Mouse (Mus musculus) frontal cortex, postnatal 14 days (tissue): Measurements from ENCODE around the gene Pdxdc1.
"Not testable (repeated sequence)": the region's sequence is repeated elsewhere in the genome, so short reads cannot be mapped to it uniquely, and the experiment has no call there.

ENCODE experiments used
- DNase-seq, 2 experiments: peaks; one replicate each; pipeline ENCODE4 v3.0.0; 2022; ENCODE audit warnings: low spot score in 2 of 2

Gene Pdxdc1

DNA sequence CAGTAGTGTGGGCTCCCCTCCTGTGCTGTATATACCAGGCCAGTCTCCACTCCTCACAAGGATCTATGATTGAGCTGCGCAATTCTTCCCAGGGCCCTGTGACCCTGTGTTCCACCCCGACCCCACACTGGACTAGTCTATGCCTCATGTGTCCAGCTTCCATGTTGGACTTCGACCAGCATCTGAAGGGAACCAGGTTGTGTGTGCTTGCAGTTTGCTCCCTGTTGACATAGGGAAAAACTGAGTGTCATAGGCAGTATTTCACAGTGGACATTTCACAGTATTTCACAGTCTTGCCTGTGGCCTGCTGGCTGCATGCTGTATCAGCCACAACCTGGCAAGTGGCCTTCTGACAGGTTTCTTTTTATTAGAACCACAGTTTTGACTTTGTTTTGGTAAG, 89.7 kb downstream of the Pdxdc1 start:
- DNase-seq: no peak

- DNase-seq: no peak
Observed at GRCm38 (mm10) chr16:13812152-13812551, 90.8 kb downstream of the Pdxdc1 start.

DNA sequence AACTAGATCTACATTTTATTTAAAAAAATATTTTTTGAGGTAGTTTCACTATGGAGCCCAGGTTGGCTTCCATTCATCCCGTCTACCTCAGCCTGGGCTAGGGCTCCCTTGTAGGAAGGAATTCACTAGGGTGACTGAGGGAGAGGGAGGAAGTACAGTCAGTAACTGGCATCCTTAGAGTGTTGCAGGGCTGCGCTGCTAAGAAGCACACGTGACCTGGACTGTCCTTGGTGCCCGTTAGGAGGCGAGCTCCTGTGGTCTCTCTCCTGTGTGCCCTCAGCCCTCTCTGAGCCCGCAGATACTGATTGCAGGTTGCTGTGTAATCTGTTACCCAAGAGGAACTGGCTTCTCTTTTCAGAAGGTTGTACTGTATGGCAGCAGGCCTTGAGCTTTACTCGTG, 94.5 kb downstream of the Pdxdc1 start:
- DNase-seq: no peak

DNA sequence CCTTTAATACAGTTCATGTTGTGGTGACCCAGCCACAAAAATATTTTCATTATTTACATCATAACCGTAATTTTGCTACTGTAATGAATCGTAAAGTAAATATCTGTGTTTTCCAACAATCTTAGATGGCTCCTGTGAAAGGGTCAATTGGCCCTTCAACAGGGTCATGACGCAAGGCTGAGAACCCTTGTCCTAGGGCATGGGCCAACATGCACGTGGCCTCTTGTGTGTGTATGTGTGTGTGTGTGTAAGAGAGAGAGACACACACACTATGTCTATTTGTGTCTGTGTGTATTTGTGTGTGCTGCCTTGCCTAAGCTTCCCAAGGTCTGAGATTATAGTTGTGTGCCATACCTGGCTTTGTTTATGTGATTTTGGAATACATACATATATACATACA, 95.3 kb downstream of the Pdxdc1 start:
- DNase-seq: no peak

DNA sequence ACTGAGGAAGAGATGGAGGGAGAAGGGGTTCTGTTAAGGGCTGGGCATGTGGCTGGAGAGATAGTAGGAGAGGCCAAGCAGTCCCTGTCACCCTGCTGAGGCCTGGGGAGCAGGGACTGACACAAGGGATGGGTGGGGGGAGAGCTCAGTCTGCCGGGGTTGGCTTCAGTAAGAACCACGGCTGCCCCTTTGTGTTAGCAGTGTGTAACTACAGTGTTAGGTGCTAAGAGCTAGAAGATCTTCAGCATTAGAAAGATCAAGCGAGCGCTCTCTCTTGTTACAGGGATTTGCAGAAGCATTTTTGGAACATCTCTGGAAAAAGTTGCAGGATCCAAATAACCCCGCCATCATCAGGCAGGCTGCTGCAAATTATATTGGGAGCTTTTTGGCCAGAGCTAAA, 98.3 kb downstream of the Pdxdc1 start:
- no peak for DNase-seq

DNA sequence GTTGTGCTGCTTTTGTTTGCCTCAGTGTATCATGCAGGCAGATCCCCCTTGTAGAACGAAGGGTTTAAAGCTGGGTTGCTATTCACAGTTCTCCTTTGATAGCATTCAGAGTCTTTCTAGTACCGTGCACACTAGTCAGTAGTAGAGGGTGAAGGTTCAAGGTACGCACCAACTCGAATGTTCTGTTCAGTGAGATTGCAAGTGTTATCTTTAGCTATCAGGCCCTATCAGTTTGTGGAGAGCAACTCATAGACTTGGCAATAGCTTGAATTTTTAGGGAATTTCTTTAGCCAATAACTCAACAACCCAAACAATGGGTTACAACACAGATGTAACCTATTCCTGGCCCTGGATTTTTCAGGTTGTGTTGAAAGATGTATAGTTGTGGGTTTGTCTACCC, 101.7 kb downstream of the Pdxdc1 start:
- DNase-seq: no peak

DNA sequence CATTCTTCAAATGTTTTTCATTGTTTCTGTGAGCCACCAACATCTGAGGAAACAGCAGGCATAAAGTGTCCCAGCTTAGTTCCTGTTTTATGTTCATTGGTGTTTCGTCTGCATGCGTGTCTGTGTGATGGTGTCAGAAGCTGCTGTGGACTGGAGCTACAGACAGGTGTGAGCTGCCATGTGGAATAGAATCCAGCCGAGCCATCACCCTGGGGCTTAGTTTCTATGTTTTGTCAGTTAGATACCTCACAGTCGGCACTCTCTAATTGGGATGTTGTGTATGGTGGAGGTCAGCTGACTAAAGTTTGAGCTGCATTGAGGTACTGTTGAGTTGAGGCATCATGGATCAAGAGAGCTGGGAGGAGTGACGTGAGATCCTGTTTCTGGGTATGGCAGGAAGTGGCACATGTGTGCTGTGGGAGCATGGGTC, 106.2 kb downstream of the Pdxdc1 start:
- no peak for DNase-seq

GRCm38 (mm10) chr16:13793441-13793840, 109.5 kb downstream of the Pdxdc1 start:
- not testable (repeated sequence) for DNase-seq

GRCm38 (mm10) chr16:13785932-13786331, 117.0 kb downstream of the Pdxdc1 start:
- no peak for DNase-seq
